Mouse (Mus musculus) layer of hippocampus, postnatal 14 days (tissue): ENCODE results near the gene Dzip1. TPM values are rescaled to one million over a fixed set of nuclear protein-coding genes. Genes with fewer than 3 reads are reported as not detected.

Experiments
- DNase-seq, 2 experiments: peaks; one replicate each; pipeline ENCODE4 v3.0.0; 2021 to 2022; ENCODE audit warnings: low spot score in 2 of 2, mixed read lengths in 1 of 2
- total RNA-seq, 2 experiments: library from RNA; stranded (reverse); gene quantifications; 2 replicates each; pipeline ENCODE4 v1.2.3; 2021

The Dzip1 gene
- total RNA-seq, 2 experiments from 2014 or later, result 92.5 to 103 TPM

- DNase-seq, result no peak
These were observed 3.3 kb upstream of the Dzip1 start for GRCm38 (mm10) chr14:118928565-118928964.

- DNase-seq, result no peak
These were observed 2.5 kb downstream of the Dzip1 start for GRCm38 (mm10) chr14:118922667-118923184.

- DNase-seq, result no peak
These were observed 3.0 kb downstream of the Dzip1 start for GRCm38 (mm10) chr14:118922251-118922650.

GRCm38 (mm10) chr14:118920654-118921053 lies 4.6 kb downstream of the Dzip1 start:
- DNase-seq, result no peak

GRCm38 (mm10) chr14:118919025-118919424 lies 6.2 kb downstream of the Dzip1 start:
- DNase-seq, result no peak

GRCm38 (mm10) chr14:118913651-118914050 lies 11.6 kb downstream of the Dzip1 start:
- DNase-seq, result no peak

GRCm38 (mm10) chr14:118911521-118911920 lies 13.7 kb downstream of the Dzip1 start:
- peak in 1 of 2 experiments; percentile 52 for DNase-seq

- peak; percentile 59 to 80 for DNase-seq
These were observed 14.7 kb downstream of the Dzip1 start for GRCm38 (mm10) chr14:118910332-118911222.

GRCm38 (mm10) chr14:118909872-118910271 lies 15.4 kb downstream of the Dzip1 start:
- no peak for DNase-seq

GRCm38 (mm10) chr14:118907592-118907991 lies 17.7 kb downstream of the Dzip1 start:
- no peak for DNase-seq

GRCm38 (mm10) chr14:118903867-118904562 lies 21.2 kb downstream of the Dzip1 start:
- no peak for DNase-seq

GRCm38 (mm10) chr14:118903397-118903796 lies 21.9 kb downstream of the Dzip1 start:
- no peak for DNase-seq

- no peak for DNase-seq
These were observed 24.3 kb downstream of the Dzip1 start for GRCm38 (mm10) chr14:118900911-118901310.

GRCm38 (mm10) chr14:118899940-118900339 lies 25.3 kb downstream of the Dzip1 start:
- no peak for DNase-seq

GRCm38 (mm10) chr14:118895655-118896054 lies 29.6 kb downstream of the Dzip1 start:
- no peak for DNase-seq

- DNase-seq, result no peak
These were observed 30.0 kb downstream of the Dzip1 start for GRCm38 (mm10) chr14:118895228-118895627.

- peak in 1 of 2 experiments; percentile 74 for DNase-seq
These were observed 35.2 kb downstream of the Dzip1 start for GRCm38 (mm10) chr14:118890101-118890500.

GRCm38 (mm10) chr14:118884250-118884556 lies 41.1 kb downstream of the Dzip1 start:
- DNase-seq, result no peak

- DNase-seq, result no peak
These were observed 41.7 kb downstream of the Dzip1 start for GRCm38 (mm10) chr14:118883344-118884249.

GRCm38 (mm10) chr14:118880696-118881095 lies 44.6 kb downstream of the Dzip1 start:
- no peak for DNase-seq

GRCm38 (mm10) chr14:118878346-118878910 lies 46.8 kb downstream of the Dzip1 start:
- DNase-seq, result no peak
